8 mouse cellular contexts compared by ENCODE assay signal in the genomic region with DNA sequence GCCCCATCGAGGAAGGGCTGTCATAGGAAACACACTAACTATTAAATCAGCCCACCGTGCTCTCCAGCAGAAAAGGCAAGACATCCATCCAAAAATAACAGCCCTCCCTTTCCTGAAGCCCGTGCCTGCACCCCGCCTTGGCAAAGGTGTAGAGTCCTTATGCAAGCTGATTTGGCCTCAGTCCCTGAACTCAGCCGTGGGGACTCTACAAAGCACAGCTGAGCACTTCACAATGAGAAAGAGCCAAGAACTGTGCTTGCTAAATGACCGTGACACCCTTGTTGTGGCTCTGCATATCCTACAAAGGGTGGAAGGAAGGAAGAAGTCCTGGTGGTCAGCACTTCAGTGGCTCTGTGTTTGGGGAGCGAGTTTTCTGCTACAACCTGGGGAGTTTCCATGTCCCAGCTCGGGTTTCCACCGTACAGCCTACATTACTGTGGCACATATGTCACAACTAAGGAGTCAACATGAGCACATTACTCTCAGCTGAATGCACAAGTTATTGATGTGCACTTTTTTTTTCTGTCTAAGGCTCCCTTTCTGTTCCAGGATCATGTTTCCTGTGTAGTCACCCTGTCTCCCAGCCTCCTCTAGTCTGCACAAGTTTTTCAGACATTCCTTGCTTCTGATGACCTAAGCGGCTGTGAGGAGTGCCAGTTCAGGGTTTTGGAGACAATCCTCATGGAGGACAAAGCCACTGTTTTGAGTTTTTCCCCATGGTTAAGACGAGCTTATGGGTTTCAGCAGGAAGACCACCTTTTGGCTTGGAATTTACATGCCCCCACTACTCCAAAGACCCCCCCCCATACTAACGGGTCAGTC.
DNase-seq lines count a peak whose midpoint lies in the region; ATAC-seq and TF ChIP-seq lines count a peak whose summit lies in the region.

No protein-coding gene starts in this region.

- peak; percentile 54 for ATAC-seq in hindbrain, postnatal 0 days
- peak; percentile 39; the same call in 1 of the 2 replicates for ATAC-seq in stomach, embryonic 16.5 days (ENCODE audit: insufficient read depth, low FRiP score)
- no peak for ATAC-seq in liver, embryonic 11.5 days (replicated peaks; ENCODE audit: low FRiP score)

- H3K4me1 ChIP-seq in hindbrain, postnatal 0 days (ENCODE audit: insufficient read depth, low read length), result peaks cover 47% of the 10 kb centered on the region
- peaks cover 39% of the 10 kb centered on the region for H3K4me1 ChIP-seq in stomach, embryonic 16.5 days (ENCODE audit: control insufficient read depth, insufficient read depth, low read length)
- peaks cover 15% of the 10 kb centered on the region for H3K4me1 ChIP-seq in liver, embryonic 11.5 days (replicated peaks; ENCODE audit: control insufficient read depth, insufficient read depth, low read length)

- H3K4me3 ChIP-seq in hindbrain, postnatal 0 days (ENCODE audit: low read length), result no peak overlapping the region
- H3K4me3 ChIP-seq in stomach, embryonic 16.5 days (replicated peaks; ENCODE audit: low read length), result no peak overlapping the region
- H3K4me3 ChIP-seq in liver, embryonic 11.5 days (ENCODE audit: low read depth, low read length), result no peak overlapping the region

- H3K27me3 ChIP-seq in hindbrain, postnatal 0 days (ENCODE audit: insufficient read depth, low read length), result no peaks in the 10 kb centered on the region
- no peaks in the 10 kb centered on the region for H3K27me3 ChIP-seq in stomach, embryonic 16.5 days (ENCODE audit: control insufficient read depth, insufficient read depth, low read length)
- no peaks in the 10 kb centered on the region for H3K27me3 ChIP-seq in liver, embryonic 11.5 days (replicated peaks; ENCODE audit: control insufficient read depth, insufficient read depth, low read length)

- DNase-seq in ovary, adult 18-20 months (ENCODE audit: low spot score), result peak; percentile 32
- DNase-seq in ovary, postnatal 10 days (ENCODE audit: low spot score), result no peak
- DNase-seq in cerebellum, postnatal 36 days, result peak; percentile 88
- DNase-seq in gastrocnemius, postnatal 36 days, result peak; percentile 72 to 83
- peak; percentile 77 for DNase-seq in hindbrain, postnatal 0 days (ENCODE audit: low spot score)
- DNase-seq in lung, postnatal 10 days, result peak; percentile 82
- DNase-seq in liver, embryonic 11.5 days (ENCODE audit: low spot score), result no peak

- peak overlapping the region; percentile 38; the same call in 1 of the 2 replicates for H3K27ac ChIP-seq in hindbrain, postnatal 0 days
- peak overlapping the region; percentile 61 for H3K27ac ChIP-seq in stomach, embryonic 16.5 days (ENCODE audit: low read length)
- H3K27ac ChIP-seq in liver, embryonic 11.5 days (ENCODE audit: low read depth, low read length), result no peak overlapping the region

- H3K4me2 ChIP-seq in hindbrain, postnatal 0 days (ENCODE audit: low read depth, low read length), result no peak overlapping the region
- no peak overlapping the region for H3K4me2 ChIP-seq in stomach, embryonic 16.5 days (ENCODE audit: low read depth, low read length)
- H3K4me2 ChIP-seq in liver, embryonic 11.5 days, result no peak overlapping the region

- H3K9ac ChIP-seq in hindbrain, postnatal 0 days (replicated peaks; ENCODE audit: low read length), result no peak overlapping the region
- H3K9ac ChIP-seq in stomach, embryonic 16.5 days (ENCODE audit: low read length), result no peak overlapping the region
- H3K9ac ChIP-seq in liver, embryonic 11.5 days (ENCODE audit: low read depth, low read length), result no peak overlapping the region

- WGBS in hindbrain, postnatal 0 days, result 20% methylated on average over 12 of the region's 12 CpGs
- WGBS in stomach, embryonic 16.5 days, result 47% methylated on average over 12 of the region's 12 CpGs
- 55% methylated on average over 12 of the region's 12 CpGs for WGBS in liver, embryonic 11.5 days

- no peaks in the 10 kb centered on the region for H3K9me3 ChIP-seq in hindbrain, postnatal 0 days (ENCODE audit: low read length)
- no peaks in the 10 kb centered on the region for H3K9me3 ChIP-seq in stomach, embryonic 16.5 days (replicated peaks; ENCODE audit: control insufficient read depth, low read length)
- H3K9me3 ChIP-seq in liver, embryonic 11.5 days (ENCODE audit: control insufficient read depth, low read length), result no peaks in the 10 kb centered on the region

- TF ChIP-seq CTCF in hindbrain, postnatal 0 days (IDR thresholded peaks at IDR 0.05; ENCODE audit: low read depth), result no peak

- intact Hi-C loops in gastrocnemius, postnatal 36 days (cut with DNase I), result loop anchor here (5.0 kb wide), 1 partner anchor 41 kb away; no protein-coding TSS in a partner anchor

- H3K36me3 ChIP-seq in hindbrain, postnatal 0 days (ENCODE audit: insufficient read depth, low read length), result no peaks in the 10 kb centered on the region
- H3K36me3 ChIP-seq in stomach, embryonic 16.5 days (ENCODE audit: control insufficient read depth, insufficient read depth, low read length), result no peaks in the 10 kb centered on the region
- no peaks in the 10 kb centered on the region for H3K36me3 ChIP-seq in liver, embryonic 11.5 days (ENCODE audit: control insufficient read depth, insufficient read depth, low read length)

Comparison
In these comparisons a context has a peak if more than half of its experiments do, and no peak if none do; other contexts are left out.
1. DNase-seq: peak in ovary, adult 18-20 months (single experiment), cerebellum, postnatal 36 days (2 of 2), gastrocnemius, postnatal 36 days (2 of 2), hindbrain, postnatal 0 days (single experiment) and lung, postnatal 10 days (single experiment); none in ovary, postnatal 10 days (single experiment) and liver, embryonic 11.5 days (single experiment).